Mouse (Mus musculus): ENCODE results near the gene Prg2.

Gene Prg2

DNA sequence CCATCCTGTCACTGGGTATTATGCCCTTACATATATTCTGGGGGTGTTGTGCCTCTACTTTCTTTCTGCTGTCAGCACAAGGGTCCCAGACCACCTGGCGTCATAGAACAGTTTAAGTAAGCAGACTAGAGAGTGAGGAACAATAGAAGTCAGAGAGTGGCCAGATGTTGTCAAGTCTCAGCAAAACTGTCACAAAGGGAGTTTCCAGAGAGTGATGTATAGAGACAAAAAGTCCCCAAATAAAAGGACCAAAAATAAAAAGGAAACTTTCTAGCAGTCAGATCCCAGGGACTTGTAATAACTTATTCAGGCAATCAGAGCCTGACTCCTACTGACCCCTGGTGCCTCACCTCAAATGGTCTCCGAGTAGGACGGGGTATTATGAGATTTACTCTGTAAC, 18.4 kb upstream of the Prg2 start:
- DNase-seq (ENCODE audit: low read depth, low spot score), result no peak

- no peak for DNase-seq (ENCODE audit: low read depth, low spot score)
Measured at GRCm38 (mm10) chr2:84962906-84963507, 17.3 kb upstream of the Prg2 start.

DNA sequence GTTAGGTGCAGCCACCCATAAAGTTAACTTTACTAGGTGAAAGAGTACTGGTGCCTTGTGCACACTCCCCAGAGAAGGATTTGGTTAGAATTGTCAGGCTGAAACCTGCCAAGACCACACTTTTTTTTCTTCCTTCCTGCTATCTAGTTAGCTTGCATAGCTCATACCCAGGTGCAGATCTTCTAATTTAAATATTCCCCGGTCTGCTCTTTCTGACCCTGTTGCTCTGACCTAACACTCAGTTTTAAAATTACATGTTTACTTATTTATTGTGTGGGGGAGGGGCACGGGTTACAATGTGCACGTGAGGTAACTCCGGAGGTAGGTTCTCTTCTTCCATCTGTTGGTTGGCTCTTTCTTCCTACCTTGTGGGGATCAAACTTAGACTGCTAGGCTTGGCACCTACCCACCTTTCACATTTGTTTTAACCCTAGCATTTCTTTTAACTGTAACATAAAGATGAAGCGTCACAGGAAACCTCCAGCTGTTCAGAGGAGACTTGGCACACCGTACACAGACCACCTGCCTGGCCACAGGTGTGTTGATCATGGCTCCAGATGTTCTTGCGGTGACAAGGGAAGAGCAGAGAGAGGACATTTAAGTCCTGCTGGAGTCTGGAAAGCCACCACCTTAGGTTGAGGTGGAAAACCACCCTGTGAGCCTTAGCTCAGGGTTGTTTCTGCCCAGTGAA, 16.0 kb upstream of the Prg2 start:
- DNase-seq (ENCODE audit: low read depth, low spot score), result no peak

- DNase-seq (ENCODE audit: low read depth, low spot score), result no peak
Measured at GRCm38 (mm10) chr2:84967318-84967991, 12.8 kb upstream of the Prg2 start.

DNA sequence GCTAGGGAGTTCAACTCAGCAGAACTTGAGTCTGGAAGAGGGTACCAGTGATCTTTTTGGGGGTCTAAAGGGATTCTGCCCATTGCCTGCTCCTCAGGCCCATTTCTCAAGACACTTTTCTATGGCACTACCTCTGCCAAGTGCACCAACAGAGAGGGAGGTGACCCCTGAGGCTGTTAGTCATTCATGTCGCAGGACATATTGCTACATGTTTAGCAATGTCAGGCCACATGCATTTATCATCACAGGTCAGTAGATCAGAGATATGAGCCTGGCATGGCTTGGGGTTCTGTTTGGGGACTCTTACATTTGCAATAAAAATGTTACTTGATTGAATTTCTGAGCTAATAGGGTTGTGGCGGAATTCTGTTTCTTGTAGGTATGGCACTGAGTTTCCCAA, 4.7 kb upstream of the Prg2 start:
- DNase-seq (ENCODE audit: low read depth, low spot score), result no peak

DNA sequence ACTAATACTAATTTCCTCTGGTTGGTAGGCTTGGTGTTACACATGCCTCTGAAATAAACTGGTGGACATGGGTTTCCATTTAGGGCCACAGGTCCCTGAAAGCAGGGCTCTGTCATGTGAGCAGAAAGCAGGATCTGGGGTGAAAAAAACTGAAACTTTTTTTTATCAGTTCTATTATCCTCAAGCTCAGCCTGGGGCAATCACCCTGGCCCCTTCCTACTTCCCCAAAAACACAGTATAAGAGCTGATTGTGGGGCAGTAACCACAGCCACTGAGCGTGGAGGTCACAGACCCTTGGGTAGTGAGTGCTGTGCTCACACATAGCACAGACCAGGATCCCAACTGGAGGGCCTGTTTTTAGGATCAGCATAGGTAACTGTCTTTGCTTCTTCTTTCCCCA, 7.7 kb downstream of the Prg2 start, which contains the start of gene Prg3:
Gene Prg3, plus strand, starts transcription at position 286 of the 400 bp plus-strand sequence.
- DNase-seq (ENCODE audit: low read depth, low spot score), result no peak

GRCm38 (mm10) chr2:84996376-84996775, 16.1 kb downstream of the Prg2 start:
- no peak for DNase-seq (ENCODE audit: low read depth, low spot score)

DNA sequence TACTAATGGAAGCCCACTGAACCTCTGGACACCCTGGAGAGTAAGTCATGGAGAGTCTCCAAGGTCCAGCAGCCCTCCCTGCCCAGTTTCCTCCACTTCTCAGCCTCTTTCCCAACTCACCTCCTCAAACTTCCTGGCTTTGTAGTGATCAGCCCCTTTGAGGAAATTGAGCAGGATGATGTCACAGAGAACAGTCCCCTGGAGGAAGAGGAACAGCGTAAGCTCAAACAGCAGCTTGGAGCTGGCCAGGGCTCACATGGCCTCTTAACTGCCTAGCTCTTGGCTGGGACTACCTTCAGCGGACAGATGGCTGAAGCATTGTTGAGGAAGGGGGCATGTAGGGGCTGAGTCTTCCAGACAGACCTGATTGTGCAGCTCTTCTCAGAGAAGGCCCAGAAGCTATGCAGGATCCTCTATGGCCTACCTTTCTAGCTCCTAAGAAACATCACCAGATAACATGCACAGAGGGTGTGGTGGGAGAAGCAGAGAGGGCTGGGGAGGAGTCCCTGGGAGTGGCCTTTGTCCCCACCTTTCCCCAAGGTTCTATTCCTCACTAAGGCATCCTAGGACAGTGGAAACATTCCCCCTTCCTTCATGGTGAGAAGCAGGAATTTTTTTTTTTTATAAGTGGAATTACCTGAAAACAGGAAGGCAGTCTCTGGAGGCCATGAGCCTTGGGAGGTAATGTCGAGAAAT, 19.4 kb downstream of the Prg2 start:
- no peak for DNase-seq (ENCODE audit: low read depth, low spot score)

DNA sequence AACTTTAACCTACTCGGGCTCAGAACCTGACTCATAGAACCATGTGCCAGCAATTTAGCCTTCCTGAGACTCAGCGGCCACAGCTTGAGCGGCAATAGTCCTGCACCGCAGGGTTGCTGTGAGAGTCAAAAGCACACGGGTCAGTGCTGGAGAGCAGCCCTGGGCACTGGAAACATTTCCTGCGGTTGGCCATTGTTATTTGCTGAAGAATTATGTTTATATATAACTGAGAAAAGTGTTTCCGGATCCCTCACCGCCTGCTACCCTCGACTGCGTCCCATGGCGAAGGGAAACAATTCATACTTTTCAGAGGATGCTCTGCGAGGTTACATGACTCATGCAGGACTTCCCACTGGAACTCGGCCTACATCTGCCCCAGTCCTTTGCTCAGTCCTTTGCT, 21.2 kb downstream of the Prg2 start:
- DNase-seq (ENCODE audit: low read depth, low spot score), result no peak

DNA sequence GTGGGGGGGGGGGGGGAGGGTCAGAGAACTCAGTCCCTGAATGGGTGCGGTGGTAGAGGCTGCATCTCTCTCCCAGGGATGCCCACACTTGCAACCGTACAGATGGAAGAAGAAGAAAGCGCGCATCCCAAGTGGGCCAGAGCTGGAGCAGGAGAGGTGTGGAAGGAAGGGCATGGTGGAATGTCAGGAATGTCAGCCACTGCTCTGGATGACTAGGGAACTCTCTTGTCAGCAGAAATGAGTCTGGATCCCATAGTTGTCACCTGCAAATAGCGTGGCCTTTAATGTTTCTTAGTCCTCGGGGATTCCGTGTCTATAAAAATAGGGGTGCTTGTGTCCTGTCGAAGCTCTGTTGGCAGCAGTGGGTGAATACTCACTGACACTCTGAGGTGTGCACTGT, 22.3 kb downstream of the Prg2 start:
- DNase-seq (ENCODE audit: low read depth, low spot score), result peak; percentile 23

- DNase-seq (ENCODE audit: low read depth, low spot score), result no peak
Measured at GRCm38 (mm10) chr2:85004341-85004740, 24.1 kb downstream of the Prg2 start.

DNA sequence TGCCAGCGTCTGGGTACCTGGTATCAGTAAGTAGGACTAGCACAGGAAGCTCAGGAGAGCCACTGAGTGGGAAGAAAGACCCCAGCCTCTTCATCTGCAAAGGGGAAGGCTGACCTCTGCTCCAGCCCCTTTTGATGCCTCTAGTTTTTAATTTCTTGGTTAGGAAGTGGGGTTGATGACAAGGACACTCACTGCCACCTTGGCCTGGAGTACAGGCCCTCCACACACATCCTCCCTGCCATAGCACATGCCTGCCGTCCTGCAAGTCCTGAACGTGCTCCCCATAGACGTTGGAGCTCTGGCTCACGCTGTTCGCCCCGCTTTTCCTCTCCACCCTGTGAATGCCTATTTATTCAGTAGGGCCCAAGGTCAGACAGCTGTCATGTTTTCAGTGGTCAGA, 26.3 kb downstream of the Prg2 start:
- no peak for DNase-seq (ENCODE audit: low read depth, low spot score)

DNA sequence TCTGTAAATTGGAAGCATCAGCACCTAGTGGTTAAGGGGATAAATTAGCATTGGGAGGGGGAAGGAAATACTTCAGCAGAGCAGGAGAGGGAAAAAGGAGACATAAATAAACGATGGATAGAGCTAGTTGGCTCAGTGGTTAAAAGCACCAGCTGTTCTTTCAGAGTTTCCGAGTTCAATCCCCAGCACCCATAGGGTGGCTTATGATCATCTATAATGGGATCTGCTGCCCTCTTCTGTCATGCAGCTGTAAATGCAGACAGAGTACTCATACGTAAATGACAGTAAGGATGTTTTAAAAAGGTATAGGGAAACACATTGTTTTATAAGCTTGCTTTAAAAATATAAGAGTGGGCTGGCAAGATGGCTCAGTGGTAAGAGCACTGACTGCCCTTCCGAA, 27.5 kb downstream of the Prg2 start:
- peak; percentile 24 for DNase-seq (ENCODE audit: low read depth, low spot score)

- no peak for DNase-seq (ENCODE audit: low read depth, low spot score)
Measured at GRCm38 (mm10) chr2:85009212-85009611, 29.0 kb downstream of the Prg2 start.

- DNase-seq (ENCODE audit: low read depth, low spot score), result peak; percentile 28
Measured at GRCm38 (mm10) chr2:85011906-85012604, 31.8 kb downstream of the Prg2 start.

GRCm38 (mm10) chr2:85012679-85013078, 32.4 kb downstream of the Prg2 start:
- no peak for DNase-seq (ENCODE audit: low read depth, low spot score)

DNA sequence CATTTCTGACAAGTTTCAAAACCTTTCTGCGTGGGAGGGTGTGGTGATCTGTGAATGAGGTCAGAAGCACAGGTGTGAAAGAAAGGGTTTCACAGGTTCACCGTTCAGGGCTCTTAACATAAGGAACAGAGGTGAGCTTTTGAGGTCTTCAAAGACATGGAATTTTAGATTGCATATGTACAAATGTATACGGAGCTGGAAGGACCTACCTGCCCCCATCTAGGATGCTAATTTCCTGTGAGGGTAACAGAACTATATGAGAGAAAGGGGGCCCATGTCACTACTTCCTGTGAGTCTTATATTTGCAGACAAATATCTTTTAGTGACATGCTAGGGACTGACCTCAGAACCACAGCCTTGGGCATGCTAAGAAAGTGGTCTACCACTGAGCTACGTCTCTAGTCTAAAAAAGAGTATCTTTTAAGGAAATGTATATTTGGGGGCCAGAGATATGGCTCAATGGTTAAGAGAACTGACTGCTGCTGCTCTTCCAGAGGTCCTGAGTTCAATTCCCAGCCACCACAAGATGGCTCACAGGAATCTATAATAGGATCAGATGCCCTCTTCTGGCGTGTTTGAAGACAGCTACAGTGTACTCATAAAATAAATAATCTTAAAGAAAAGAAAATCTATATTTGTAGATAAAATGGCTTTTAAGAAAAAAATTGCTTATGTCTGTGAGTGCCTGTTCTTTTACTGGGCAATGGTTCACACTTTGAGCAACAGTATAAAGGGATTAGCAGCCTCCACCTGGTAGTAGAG, 33.7 kb downstream of the Prg2 start:
- no peak for DNase-seq (ENCODE audit: low read depth, low spot score)

DNA sequence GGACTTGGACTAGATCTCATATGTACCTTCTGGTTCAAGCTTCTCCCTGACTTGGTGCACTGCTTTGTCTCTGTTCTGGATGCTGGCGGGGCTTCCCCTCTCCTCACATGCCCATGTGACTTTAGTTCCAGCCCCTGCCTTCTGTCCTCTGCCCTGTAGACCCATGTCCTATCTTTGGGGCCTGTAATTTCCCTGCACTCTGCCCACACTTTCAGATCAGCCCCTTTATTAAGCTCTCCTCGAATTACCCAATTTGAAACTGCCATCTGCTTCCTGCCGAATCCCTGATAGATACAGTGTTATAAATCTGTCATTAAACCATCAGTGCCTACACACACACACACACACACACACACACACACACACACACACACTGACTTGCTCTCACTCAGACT, 34.3 kb downstream of the Prg2 start:
- no peak for DNase-seq (ENCODE audit: low read depth, low spot score)

GRCm38 (mm10) chr2:85022043-85022442, 41.8 kb downstream of the Prg2 start:
- DNase-seq (ENCODE audit: low read depth, low spot score), result peak; percentile 23

GRCm38 (mm10) chr2:85026178-85026577, 45.9 kb downstream of the Prg2 start:
- DNase-seq (ENCODE audit: low read depth, low spot score), result no peak

DNA sequence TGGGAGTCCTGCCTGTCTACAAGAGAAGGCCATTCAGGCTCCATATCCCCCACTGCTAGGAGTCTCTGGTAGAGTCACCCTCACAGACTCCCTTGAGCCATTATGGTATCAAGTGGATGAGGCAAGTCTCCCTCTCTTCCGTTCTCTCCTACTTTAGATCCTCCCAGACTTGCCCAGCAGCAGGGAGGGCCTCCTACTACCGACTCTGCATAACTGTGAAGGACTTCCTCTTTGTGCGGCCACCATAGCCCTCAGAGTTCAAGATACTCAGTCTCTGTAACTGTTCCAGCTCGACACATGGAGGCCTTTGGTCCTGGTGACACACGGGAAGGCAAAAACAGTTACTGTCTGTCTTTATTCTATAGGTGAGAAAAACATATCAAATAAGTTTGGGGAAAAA, 47.0 kb downstream of the Prg2 start:
- no peak for DNase-seq (ENCODE audit: low read depth, low spot score)

Measured in mesoderm, embryonic 11.5 days (tissue).